Mouse (Mus musculus) liver, embryonic 14.5 days (tissue): Measurements from ENCODE around the gene Ybey.
A peak's percentile ranks its signal among the peaks of the same experiment; 100 is the strongest.

Experiments
- CTCF ChIP-seq: IDR thresholded peaks from 2 replicates; pipeline ENCODE4 v1.5.1; 2016; ENCODE audit warnings: antibody characterized with exemption, low read depth, control low read depth
- EP300 ChIP-seq: IDR thresholded peaks from 2 replicates; pipeline ENCODE4 v1.6.1; 2016; ENCODE audit warnings: antibody characterized with exemption, low read depth

- no peak for TF ChIP-seq EP300
- peak; percentile 39; the same call in 1 of the 2 replicates for TF ChIP-seq CTCF
These were observed 24.6 kb upstream of the Ybey start for GRCm38 (mm10) chr10:76493527-76493926.
